Mouse (Mus musculus): ENCODE measurements around the gene Nudt6. TPM values are rescaled to one million over a fixed set of nuclear protein-coding genes. Genes with fewer than 3 reads are reported as not detected.

Gene Nudt6
- polyA plus RNA-seq, 1 experiment from 2014 or later, result 8.1 TPM

DNA sequence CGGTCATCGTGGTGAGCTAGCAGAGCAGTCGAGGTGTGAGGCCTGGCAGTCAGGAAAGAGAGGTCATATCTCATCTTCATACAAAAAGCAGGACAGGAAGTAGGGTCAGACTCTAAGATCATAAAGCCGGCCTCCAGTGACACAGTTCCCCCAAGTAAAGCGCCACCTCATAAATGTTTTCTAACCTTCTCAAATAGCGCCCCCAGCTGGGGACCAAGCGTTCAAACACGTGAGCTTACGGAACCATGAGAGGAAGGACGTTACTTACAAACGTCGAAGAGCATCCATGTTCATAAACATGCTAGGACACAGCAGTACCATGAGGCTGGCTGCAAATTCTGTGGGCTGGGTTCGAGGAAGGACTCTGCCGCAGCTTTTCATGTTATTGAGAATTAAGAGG is 40.8 kb downstream of the Nudt6 start:
- H3K27me3 ChIP-seq (replicated peaks), result no peaks in the 10 kb centered on the region
- H3K4me3 ChIP-seq (replicated peaks), result no peak overlapping the region
- no peak overlapping the region for H3K27ac ChIP-seq
- ATAC-seq, result no peak
- no peaks in the 10 kb centered on the region for H3K36me3 ChIP-seq
- H3K4me2 ChIP-seq (replicated peaks), result no peak overlapping the region
- WGBS, result 81% methylated on average over 14 of the region's 14 CpGs
- H3K4me1 ChIP-seq (replicated peaks), result 0 out of 2 replicates have a peak, but pooled peaks cover 4% of the 10 kb centered on the region
- no peaks in the 10 kb centered on the region for H3K9me3 ChIP-seq
- H3K9ac ChIP-seq, result no peak overlapping the region

DNA sequence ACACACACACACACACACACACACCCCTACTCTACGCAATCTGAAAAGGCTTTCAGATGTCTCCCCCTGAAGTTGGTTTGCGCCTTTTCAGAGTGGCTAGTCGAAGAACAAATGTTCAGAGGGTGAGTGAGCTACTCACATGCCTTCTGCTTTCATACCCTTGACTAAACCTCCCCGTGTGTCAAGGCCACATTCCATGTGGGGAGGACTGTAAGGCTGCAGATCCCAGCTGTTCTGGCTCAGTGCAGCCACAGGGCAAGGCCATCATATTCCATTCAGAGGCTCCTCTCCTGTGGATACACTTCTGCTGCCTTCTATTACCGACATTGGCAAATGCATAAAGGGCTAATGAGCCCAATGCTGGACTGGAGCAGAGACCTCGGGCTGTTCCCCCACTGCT is 41.6 kb downstream of the Nudt6 start:
- no peak overlapping the region for H3K9ac ChIP-seq

DNA sequence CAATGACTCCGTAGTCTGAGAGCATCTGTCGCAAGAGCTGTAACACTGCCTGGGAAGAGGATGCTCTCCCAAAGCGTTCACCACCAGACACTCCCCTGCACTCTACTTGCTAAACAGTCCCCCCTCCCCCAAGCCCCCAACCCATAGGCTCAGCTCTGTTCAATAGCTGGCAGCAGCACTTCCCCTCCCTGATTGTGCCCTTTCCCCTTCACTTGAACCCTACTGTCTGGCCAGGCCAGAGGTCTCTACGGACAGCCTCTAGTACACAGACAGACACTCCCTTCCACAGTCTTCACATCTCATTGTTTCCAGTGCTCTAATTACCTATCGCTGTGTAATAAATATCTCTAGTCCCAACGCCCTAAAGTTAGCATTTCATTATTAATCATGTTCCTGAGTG is 42.1 kb downstream of the Nudt6 start:
- no peak for ATAC-seq
- Histone ChIP-seq H3K4me2 (replicated peaks) (no peak overlapping the region), H3K27ac (no peak overlapping the region), H3K36me3 (no peaks in the 10 kb centered on the region), H3K27me3 (replicated peaks) (no peaks in the 10 kb centered on the region), H3K9ac (no peak overlapping the region), H3K9me3 (no peaks in the 10 kb centered on the region), H3K4me1 (replicated peaks) (0 out of 2 replicates have a peak, but pooled peaks cover 4% of the 10 kb centered on the region), H3K4me3 (replicated peaks) (no peak overlapping the region)
- WGBS, result 58% methylated on average over 6 of the region's 6 CpGs

More for the DNA sequence above, 41.6 kb downstream of the Nudt6 start:
- ATAC-seq, result no peak
- no peak overlapping the region for H3K27ac ChIP-seq
- no peak overlapping the region for H3K4me2 ChIP-seq (replicated peaks)
- H3K9me3 ChIP-seq, result no peaks in the 10 kb centered on the region
- H3K4me1 ChIP-seq (replicated peaks), result 0 out of 2 replicates have a peak, but pooled peaks cover 4% of the 10 kb centered on the region
- H3K36me3 ChIP-seq, result no peaks in the 10 kb centered on the region
- no peaks in the 10 kb centered on the region for H3K27me3 ChIP-seq (replicated peaks)
- no peak overlapping the region for H3K4me3 ChIP-seq (replicated peaks)
- 56% methylated on average over 6 of the region's 6 CpGs for WGBS

DNA sequence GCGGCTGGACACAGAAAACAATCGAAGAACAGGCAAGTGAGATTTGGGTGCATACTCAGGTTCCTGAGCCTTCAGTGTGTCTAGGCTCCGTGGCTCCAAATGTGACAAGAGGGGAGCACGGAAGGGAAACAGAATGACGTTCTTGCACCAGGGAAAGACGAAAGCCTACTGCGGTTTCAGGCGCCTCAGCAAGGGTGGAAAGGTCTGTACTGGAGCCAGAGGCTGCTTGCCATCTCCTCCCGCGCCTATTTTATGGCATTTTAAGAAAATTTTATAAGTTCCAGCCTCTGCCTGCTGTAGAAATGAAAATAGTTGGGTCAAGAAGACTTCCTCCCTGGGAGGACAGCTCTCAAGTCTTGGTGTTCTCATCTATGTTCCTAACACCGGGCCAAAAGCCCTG is 46.3 kb downstream of the Nudt6 start:
- Histone ChIP-seq H3K9me3 (no peaks in the 10 kb centered on the region), H3K9ac (no peak overlapping the region)

DNA sequence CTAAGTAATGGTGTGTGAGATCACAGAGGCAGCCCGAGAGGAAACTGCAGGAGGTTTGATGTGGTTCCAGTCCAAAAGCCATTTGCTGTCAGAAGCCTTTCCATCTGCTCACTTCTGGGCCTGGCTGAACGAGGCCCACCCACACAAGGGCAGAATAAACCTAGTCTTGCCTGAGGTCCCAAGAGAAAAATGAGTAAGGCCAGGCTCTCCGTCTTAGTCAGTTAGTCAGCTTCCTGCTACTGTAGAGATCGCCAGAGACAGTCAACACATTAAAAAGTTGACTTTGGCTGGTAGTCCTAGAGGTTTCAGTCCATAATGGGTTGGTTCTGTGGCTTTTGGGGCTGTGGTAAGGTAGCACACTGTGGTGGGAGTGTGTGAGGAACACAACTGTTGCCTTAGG is 49.6 kb downstream of the Nudt6 start:
- 57% methylated on average over 4 of the region's 4 CpGs for WGBS
- Histone ChIP-seq H3K4me2 (replicated peaks) (no peak overlapping the region), H3K27me3 (replicated peaks) (no peaks in the 10 kb centered on the region), H3K4me1 (replicated peaks) (peaks cover 6% of the 10 kb centered on the region; the same call in 1 of the 2 replicates), H3K9me3 (no peaks in the 10 kb centered on the region), H3K4me3 (replicated peaks) (no peak overlapping the region), H3K9ac (no peak overlapping the region), H3K27ac (no peak overlapping the region), H3K36me3 (no peaks in the 10 kb centered on the region)
- ATAC-seq, result no peak

More for the DNA sequence above, 46.3 kb downstream of the Nudt6 start:
- no peaks in the 10 kb centered on the region for H3K36me3 ChIP-seq
- WGBS, result 82% methylated on average over 11 of the region's 11 CpGs
- H3K4me2 ChIP-seq (replicated peaks), result no peak overlapping the region
- no peak for ATAC-seq
- no peak overlapping the region for H3K4me3 ChIP-seq (replicated peaks)
- 0 out of 2 replicates have a peak, but pooled peaks cover 3% of the 10 kb centered on the region for H3K4me1 ChIP-seq (replicated peaks)
- no peaks in the 10 kb centered on the region for H3K27me3 ChIP-seq (replicated peaks)
- H3K27ac ChIP-seq, result no peak overlapping the region

DNA sequence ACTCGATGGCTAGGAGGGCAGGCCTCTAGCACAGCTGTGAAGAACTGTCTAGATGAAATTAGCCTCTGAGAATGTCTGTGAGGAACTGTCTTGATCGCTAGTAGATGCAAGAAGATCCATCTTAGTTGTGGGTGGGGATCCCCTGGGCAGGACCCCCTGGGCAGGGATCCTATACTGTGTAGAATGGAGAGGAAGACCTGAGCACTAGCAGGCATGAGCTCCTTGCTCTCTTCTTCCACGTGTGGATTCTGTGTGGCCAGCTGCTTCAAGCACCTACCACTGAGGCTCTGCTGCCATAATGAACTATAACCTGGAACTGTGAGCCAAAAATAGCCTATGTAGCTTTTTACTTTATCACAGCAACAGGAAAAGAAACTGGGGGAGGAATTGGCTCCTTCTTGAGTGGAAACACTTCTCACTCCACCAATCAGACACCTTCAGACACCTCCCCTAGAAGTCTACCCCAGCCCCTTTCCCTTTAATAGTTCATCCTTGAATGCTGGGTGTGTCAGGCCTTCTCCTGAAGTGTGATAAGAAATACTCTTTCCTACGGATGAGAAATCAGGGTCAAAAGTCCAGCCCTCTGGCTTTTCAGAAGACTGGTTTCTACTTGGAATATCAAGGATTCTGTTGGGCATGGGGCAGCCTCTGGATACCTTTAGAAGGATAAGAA is 53.5 kb downstream of the Nudt6 start:
- H3K4me1 ChIP-seq (replicated peaks), result peaks cover 6% of the 10 kb centered on the region; the same call in 1 of the 2 replicates
- no peak overlapping the region for H3K9ac ChIP-seq
- H3K4me3 ChIP-seq (replicated peaks), result no peak overlapping the region
- peak; percentile 84 for ATAC-seq
- no peaks in the 10 kb centered on the region for H3K36me3 ChIP-seq
- no peak overlapping the region for H3K27ac ChIP-seq
- no peaks in the 10 kb centered on the region for H3K27me3 ChIP-seq (replicated peaks)
- H3K9me3 ChIP-seq, result no peaks in the 10 kb centered on the region
- WGBS, result 52% methylated on average over 4 of the region's 4 CpGs
- no peak overlapping the region for H3K4me2 ChIP-seq (replicated peaks)

DNA sequence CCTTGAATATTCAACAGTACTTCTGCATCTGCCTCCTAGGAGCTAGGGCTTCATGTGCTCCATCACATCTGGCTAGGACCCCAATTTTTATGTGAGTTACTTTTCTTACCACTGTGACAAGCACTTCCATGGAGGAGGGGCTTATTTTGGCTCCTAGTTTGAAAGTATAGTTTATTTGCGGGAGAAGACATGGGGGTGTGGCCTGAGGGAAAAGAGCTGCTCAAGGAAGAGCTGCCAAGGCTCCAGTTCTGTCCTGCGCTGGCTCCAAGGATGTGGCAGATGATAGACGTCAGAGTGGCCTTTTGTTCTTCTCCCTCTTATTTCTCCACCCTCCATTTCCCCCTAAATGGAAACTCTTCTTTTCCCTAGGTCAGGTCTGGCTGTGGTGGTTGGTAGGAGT is 54.0 kb downstream of the Nudt6 start:
- 0 out of 2 replicates have a peak, but pooled peaks have one; percentile 24 for ATAC-seq
- no peak overlapping the region for H3K4me2 ChIP-seq (replicated peaks)
- 35% methylated on average over 3 of the region's 3 CpGs for WGBS
- H3K9me3 ChIP-seq, result no peaks in the 10 kb centered on the region
- H3K4me1 ChIP-seq (replicated peaks), result peaks cover 6% of the 10 kb centered on the region; the same call in 1 of the 2 replicates
- H3K27ac ChIP-seq, result no peak overlapping the region
- H3K36me3 ChIP-seq, result no peaks in the 10 kb centered on the region
- H3K4me3 ChIP-seq (replicated peaks), result no peak overlapping the region
- no peak overlapping the region for H3K9ac ChIP-seq
- H3K27me3 ChIP-seq (replicated peaks), result no peaks in the 10 kb centered on the region

DNA sequence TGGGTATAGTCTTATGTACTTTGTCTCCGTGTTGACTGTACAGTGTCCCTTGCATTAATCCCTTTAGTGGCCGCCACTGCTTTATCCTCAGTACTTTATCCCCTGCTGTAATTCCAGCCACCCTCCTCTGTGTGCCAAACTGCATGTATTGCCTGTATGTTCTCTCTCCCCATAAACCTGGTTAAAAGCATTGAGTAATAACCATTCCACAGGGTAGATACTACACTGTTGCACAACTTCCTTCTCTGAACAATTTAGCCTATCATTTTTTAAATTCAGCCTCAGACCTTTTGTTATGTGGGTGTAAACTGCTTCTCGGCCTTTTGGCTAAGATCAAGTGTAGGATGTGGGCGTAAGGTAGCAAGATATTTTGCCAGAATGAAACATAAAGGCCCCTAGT is 54.9 kb downstream of the Nudt6 start:
- H3K4me2 ChIP-seq (replicated peaks), result no peak overlapping the region
- WGBS, result 86% methylated on average over 4 of the region's 4 CpGs
- H3K27ac ChIP-seq, result no peak overlapping the region
- H3K4me1 ChIP-seq (replicated peaks), result peaks cover 6% of the 10 kb centered on the region; the same call in 1 of the 2 replicates
- H3K27me3 ChIP-seq (replicated peaks), result no peaks in the 10 kb centered on the region
- no peaks in the 10 kb centered on the region for H3K9me3 ChIP-seq
- H3K4me3 ChIP-seq (replicated peaks), result no peak overlapping the region
- no peak overlapping the region for H3K9ac ChIP-seq
- ATAC-seq, result peak; percentile 46; the same call in 1 of the 2 replicates
- no peaks in the 10 kb centered on the region for H3K36me3 ChIP-seq

DNA sequence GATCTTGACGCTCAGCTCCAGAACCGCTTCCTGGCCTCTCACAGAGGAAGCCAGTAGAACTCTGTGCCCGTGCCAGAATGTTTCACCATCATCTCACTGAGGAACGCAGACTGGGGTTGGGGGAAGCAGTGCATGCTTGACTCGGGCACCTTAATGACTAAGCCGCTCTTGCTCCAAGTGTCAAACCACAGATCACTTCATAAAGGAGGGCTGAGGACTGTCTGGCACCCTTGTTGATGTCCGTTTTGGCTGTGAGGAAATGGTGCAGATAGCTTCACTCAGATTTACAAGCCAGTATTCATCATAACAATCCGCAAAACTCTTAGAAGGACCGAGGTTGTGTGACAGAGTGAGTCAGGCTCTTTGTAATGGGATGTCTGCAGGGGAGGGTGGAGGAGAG is 59.3 kb downstream of the Nudt6 start:
- H3K4me1 ChIP-seq (replicated peaks), result no peaks in the 10 kb centered on the region
- ATAC-seq, result no peak

More for the DNA sequence above, 59.3 kb downstream of the Nudt6 start:
- no peaks in the 10 kb centered on the region for H3K36me3 ChIP-seq
- no peak overlapping the region for H3K4me3 ChIP-seq (replicated peaks)
- no peak overlapping the region for H3K27ac ChIP-seq
- H3K27me3 ChIP-seq (replicated peaks), result no peaks in the 10 kb centered on the region
- no peaks in the 10 kb centered on the region for H3K9me3 ChIP-seq
- 71% methylated on average over 9 of the region's 9 CpGs for WGBS
- H3K9ac ChIP-seq, result no peak overlapping the region
- no peak overlapping the region for H3K4me2 ChIP-seq (replicated peaks)

Other genes starting within 250 kb of the Nudt6 start
- gene Il21, start 187.6 kb downstream of the Nudt6 start, polyA plus RNA-seq (2015; fragmentation: Nextera tagmentation; extraction: Ambion mirVana), result not detected in 2 replicates
- 5.1 and 5.3 TPM in 2 replicates for gene Bbs12, start 107.7 kb downstream of the Nudt6 start, polyA plus RNA-seq (2015; fragmentation: Nextera tagmentation; extraction: Ambion mirVana)
- gene Cetn4, start 107.5 kb downstream of the Nudt6 start, polyA plus RNA-seq (2015; fragmentation: Nextera tagmentation; extraction: Ambion mirVana), result 2.3 and 2.6 TPM in 2 replicates
- 1.7 and 2.5 TPM in 2 replicates for gene Fgf2, start 71.9 kb downstream of the Nudt6 start, polyA plus RNA-seq (2015; fragmentation: Nextera tagmentation; extraction: Ambion mirVana)
- 31.1 and 34.5 TPM in 2 replicates for gene Spata5, start 315 bp downstream of the Nudt6 start, polyA plus RNA-seq (2015; fragmentation: Nextera tagmentation; extraction: Ambion mirVana)
- gene Spry1, start 219.7 kb upstream of the Nudt6 start, polyA plus RNA-seq (2015; fragmentation: Nextera tagmentation; extraction: Ambion mirVana), result 13.4 and 14.2 TPM in 2 replicates

Data from intestine, embryonic 15.5 days (tissue).